Mouse (Mus musculus): ENCODE results near the gene Zfp341.

DNA sequence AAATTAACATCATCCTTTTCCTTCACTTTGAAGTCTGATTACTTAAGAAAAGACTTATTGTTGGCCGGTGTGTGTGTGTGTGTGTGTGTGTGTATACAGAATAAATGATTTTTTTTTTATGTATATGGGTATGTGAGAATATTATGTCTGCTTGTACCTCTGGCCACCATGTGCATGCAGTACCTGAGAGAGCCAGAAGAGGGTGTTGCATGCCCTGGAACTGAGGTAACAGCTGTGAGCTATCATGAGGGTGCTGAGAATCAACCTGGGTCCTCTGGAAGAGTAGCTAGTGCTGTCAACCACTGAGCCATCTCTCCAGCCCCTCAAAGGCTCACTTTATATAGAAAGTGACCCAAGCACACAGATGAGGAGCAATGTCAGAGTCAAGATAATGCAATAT, 31.7 kb upstream of the Zfp341 start:
- TF ChIP-seq CTCF (IDR thresholded peaks at IDR 0.05; ENCODE audit: low read depth, low read length) = no peak
- TF ChIP-seq GATA1 (IDR thresholded peaks at IDR 0.05; ENCODE audit: borderline replicate concordance, low read length) = no peak
- no peak for TF ChIP-seq POLR2AphosphoS5 (IDR thresholded peaks at IDR 0.05; ENCODE audit: insufficient replicate concordance, low read depth, low read length)
- no peak for TF ChIP-seq GATA2 (IDR thresholded peaks at IDR 0.05; ENCODE audit: borderline replicate concordance, low read depth, low read length)

Measured in G1E (cell line).